Mouse (Mus musculus) olfactory bulb, adult 2 months (tissue): ENCODE measurements at regions not wholly inside any gene's neighbourhood (a gene's known extent, or its start where the extent isn't known, plus 50 kb on each side); places are given as distances from the start of the nearest gene placed in this dataset.

Experiments
- CTCF ChIP-seq: fragments of 200-500 bp; IDR thresholded peaks from 2 replicates; pipeline ENCODE4 v1.5.1; 2012; ENCODE audit warnings: low read depth, mild to moderate bottlenecking, low read length, moderate library complexity; ENCODE audit not compliant: insufficient read depth
- POLR2A ChIP-seq: fragments of 200-500 bp; IDR thresholded peaks from 2 replicates; pipeline ENCODE4 v1.6.1; 2012; ENCODE audit warnings: mild to moderate bottlenecking, low read depth, low read length, moderate library complexity; ENCODE audit not compliant: insufficient read depth

- TF ChIP-seq CTCF = no peak
- no peak for TF ChIP-seq POLR2A
These were observed 272.2 kb downstream of the Spry2 start for GRCm38 (mm10) chr14:105624387-105624786.
